Mouse (Mus musculus) erythroblast, embryonic 14.5 days (primary cell): Measurements from ENCODE around the gene Adig.

Experiments
- GATA1 ChIP-seq: IDR thresholded peaks from 2 replicates; pipeline ENCODE4 v1.6.1; 2012; ENCODE audit warnings: low read length, inconsistent platforms, mixed read lengths
- TAL1 ChIP-seq: IDR thresholded peaks from 3 replicates; pipeline ENCODE4 v1.6.1; 2012; ENCODE audit warnings: low read length, inconsistent platforms, mixed read lengths

GRCm38 (mm10) chr2:158523060-158523459, 20.6 kb downstream of the Adig start:
- TF ChIP-seq GATA1: no peak
- TF ChIP-seq TAL1: no peak
